Mouse (Mus musculus) urinary bladder, adult 18-20 months (tissue): ENCODE data around the gene Elk1.

Source experiments
- DNase-seq, 2 experiments: peaks; one replicate each; pipeline ENCODE4 v3.0.0; 2022; ENCODE audit warnings: low spot score in 2 of 2, mixed read lengths in 2 of 2

Gene Elk1

DNA sequence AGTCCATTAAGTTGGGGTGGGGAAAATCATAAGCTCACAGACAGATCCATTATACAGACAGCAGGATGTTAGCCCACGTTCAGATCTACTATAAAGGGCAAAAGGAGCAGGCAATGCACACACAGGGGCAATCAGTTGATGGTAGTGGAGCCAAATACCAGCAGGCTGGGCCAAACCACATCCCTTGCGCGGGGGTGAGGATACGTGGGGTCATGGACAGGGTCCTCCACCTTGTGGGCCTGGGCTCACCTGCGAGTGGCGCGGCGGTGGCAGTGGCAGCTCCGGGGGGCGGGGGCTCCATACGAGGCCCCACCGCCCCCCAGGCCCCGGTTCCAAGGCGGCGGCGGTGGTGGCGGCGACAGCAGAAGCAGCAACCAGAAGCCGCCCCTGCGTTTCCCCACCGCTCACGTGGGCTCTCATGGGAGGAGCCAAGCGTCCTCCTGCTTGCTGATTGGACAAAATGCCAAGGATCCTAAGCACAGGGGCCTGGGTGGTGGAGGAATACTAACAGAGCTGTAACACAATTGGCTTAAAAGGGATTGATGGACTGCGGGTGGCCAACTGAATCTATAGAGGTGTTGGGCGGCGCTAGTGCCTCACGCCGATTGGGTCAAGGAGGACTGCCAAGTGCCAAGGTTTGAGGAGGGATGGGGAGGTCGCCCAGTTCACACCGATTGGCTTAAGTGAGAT lies at the start of gene Elk1:
Gene Elk1 (minus strand): TSS at position 418 of the 690 bp plus-strand sequence.
- peak; percentile 61 to 74 for DNase-seq

DNA sequence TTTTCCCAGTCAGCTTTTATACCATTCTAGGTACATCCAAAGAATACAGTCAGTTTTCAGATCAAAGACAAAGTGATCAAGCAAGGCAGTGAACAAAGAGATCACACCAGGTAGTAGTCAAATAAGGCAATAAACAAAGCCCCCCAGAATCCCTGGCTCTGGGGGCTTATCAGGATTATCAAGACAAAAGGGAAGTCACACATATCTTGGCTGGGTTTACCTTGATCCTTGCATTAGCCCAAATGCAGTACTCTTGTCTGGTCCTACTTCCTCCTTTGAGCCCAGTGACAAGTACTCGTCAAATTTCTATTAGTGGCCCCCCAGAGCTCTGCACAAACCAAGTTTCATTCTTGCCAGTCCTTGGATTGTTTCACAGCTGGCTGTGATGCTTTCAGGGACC lies 30.5 kb upstream of the Elk1 start:
- DNase-seq = no peak

DNA sequence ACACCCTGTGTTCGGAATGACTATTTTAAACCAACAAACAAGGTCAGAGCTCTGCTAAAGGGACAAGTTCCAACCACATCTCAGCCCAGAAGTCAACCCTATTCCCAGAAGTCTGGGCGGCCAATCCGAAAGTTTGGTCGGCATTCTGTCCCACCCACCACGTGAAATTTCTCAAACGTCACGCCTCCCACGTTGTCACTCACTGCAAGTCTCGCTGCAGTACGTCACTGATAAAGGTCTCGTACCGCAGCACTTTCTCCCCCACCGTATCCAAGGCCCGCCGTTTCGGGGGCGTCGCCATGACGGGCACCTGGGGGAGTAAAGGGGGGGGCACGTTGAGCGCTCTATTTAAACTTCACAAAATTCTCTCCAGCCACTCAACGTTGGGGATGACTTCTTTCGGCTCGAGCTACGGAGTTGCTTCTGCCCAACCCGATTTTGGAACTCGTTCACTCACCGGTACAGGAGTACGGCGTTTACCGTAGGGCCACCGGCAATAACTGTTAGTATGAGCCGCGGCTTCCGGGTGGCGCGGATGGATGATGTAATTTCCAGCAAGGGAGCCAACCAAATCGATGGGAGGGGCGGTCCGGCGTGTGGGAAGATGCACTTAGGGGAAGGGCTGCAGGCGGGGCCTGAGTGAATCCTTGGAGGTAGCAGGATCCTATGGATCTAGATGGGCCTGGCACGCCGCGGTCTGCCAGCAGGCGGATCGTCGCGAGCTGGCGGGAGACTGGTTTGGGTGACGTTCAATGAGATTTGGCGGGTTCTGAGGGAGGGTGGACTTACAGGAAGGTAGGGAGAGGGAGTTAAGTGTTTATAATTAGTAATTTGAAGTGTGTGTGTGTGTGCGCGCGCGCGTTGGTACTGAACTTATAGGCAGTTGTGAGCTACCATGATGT lies 11.3 kb upstream of the Elk1 start, which contains the start of gene Uxt:
Gene Uxt (minus strand): TSS at position 541 of the 902 bp plus-strand sequence.
- DNase-seq = peak; percentile 74 to 80

DNA sequence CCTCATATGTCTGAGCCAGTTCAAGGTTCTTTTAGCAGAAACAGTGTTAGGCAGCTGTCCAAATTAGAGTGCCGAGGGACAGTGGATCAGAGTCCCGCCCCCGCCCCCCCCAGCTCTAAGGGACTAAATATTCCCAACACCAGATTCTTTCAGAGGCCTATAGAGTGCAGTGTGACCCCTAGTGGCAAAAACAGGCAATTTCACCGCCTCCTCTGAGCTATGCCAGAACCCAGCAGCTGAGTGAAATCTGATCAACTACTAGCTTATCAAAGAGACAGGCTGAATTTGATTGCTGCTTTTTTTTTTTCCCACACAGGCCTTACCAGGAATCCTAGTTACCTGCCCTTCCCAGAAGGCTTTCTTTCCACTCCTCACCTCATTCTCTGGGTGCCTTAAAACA lies 4.4 kb downstream of the Elk1 start:
- DNase-seq = peak in 1 of 2 experiments; percentile 10

DNA sequence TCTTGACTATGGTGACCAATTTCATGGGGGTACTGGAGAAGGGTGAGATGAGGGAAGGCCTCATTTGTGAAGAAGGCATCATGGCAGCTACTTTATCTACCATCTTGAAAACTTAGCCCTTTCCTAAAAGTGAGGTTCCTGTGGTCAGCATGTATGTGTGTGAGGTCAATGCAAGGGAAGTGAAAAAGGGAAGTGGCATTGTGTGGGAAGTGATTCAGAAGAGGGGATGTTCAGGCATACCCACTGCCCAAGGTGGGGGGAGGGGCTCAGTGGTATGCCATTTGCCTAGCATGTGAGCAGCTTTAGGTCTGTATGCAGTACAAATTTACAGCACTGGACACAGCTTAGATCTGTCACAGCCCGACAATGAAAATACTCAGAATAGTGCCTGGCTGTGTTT lies 18.4 kb downstream of the Elk1 start:
- DNase-seq = no peak

DNA sequence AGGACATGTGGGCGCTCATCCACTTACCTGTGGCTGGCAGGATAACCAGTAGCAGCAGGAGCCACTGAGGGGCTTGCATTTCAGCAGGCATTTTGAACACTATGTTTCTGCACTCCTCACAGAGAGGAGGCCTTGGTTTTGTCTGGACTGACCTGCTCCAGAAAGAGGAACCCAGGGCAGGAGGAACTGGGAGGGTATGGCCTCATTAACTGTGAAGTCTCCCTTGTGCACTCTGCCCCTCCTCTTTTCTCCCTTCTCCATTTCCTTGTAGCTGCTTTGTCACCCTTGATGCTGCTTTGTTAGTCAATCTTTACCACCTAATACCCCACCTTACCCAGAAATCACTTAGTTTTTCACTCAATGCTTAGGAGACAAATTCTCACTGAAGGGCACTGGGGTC lies 19.0 kb downstream of the Elk1 start, which contains the start of gene Cfp:
Gene Cfp (minus strand): TSS at position 192 of the 400 bp plus-strand sequence.
- DNase-seq = no peak

DNA sequence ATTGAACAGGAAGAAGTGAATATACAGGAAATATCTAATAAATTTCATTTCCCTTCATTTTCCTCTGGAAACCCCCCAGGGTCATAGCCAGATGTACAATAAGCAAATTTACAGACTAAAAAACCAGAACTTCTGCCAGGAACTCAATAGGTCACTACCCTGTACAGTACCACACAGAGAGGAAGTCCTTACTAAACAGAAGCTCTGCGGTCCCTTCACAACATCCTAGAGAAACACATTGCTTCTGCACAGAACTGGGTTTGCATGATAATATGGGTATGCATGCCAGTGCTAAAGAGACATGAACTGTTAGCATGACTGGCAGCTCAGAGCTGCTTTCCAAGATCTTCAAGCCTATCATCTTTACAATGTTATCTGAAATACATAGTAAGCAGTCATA lies 20.5 kb downstream of the Elk1 start:
- no peak for DNase-seq

DNA sequence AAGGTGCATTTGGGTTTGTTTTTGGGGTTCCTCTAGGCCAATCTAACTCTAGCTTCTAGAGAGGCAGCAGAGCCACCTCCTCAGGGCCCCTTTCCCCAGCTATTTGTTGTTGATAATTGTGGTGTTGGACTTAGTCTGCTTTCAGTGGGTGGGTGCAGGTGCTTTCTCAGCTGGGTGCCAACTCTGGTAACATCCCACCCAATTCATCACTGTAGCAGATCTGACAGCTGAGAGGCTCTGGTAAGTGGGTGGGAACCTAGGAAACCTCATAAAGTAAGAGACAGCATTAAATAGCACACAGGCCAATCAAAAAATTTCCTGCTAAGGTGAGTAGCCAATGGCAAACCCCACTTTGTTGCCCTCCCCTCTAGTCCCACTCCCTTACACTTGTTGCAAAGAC lies 25.4 kb downstream of the Elk1 start:
- no peak for DNase-seq

DNA sequence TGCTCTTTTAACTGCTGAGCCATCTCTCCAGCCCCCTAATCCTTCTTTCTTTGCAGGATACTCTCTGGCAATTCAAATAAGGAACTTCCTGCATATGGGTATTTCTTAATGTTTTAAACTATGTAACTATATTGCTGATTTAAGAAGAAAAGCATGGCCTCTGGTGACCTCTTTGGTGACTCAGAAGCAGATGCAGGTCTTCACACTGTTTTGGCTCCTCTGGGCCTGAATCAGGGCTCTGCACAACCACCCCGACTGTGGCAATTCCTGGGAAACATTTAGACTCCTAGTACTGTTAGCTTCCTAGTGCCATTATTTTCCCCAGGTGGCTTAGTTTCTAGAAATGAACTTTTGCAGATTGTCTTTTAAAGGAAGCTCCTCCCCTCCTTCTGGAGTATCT lies 26.9 kb downstream of the Elk1 start:
- no peak for DNase-seq

DNA sequence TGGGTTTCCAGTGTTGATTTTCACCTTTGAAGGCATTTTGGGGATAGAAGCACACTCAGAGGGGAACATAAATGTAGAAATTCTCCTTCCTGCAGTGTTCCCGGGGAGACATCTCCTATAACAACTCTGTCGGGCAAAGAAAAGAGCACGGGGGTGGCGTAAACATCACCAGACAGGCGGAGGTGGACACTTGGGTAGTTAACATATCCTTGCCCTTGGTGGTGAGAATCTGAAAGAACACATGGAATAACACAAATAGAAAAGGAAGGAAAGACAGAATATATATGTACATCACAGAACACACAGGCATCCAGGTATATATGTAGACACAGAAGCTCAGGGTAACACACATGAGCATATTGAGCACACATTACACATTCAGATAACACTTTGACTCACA lies 29.0 kb downstream of the Elk1 start:
- DNase-seq = no peak

DNA sequence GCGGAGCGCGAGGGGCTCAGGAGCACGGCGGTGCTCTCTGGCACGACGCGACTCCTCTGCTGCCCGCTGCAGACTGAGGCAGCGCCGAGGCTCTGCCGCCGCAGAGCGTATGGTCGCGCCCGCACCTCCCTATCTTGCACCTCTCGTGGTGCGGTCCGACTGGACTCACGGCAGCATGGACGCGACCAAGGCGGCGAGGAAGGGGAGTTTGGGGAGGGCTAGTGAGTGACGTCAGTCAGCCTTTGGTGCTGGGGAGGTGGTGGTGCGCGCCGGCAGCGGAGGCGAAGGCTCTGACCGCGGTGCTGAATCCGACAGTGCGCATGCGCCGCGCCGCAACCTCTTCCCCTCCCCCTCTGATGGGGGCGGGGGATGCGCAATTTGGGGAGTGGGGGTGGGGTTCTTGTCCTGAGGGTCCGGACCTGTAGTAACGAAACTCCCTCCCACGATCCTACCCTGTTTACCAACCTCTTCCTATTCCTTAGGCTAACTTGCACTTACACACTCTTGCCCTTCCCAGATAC lies 29.5 kb downstream of the Elk1 start, which contains the start of gene Syn1:
Gene Syn1 (minus strand): TSS at position 161 of the 521 bp plus-strand sequence.
- peak; percentile 16 to 59 for DNase-seq

DNA sequence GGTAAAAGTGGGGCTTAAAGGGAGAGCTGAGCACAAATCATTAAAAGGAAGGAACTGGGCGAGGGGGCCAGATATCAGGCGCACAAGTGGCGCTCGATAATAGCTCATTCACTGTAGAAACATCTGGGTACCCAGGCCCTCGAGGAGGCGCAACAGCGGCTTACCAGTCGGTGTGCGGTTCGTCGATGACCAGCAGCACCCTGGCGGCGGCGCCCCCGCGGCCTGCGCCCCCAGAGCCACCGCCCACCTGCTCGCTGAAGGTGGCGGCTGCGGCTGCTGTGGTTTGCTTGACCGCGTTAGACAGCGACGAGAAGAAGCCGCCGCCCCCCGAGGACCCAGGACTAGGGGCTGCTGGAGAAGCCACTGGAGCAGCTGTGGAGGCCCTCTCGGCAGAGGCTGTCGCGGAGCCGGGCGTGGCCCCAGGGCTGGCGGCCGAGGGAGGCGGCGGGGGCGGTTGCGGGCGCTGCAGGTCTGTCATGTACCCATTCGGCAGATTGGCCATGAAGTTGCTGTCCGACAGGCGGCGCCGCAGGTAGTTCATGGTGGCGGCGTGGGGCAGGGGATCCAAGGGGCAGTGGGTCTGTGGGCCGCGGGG lies 30.1 kb downstream of the Elk1 start:
- no peak for DNase-seq

DNA sequence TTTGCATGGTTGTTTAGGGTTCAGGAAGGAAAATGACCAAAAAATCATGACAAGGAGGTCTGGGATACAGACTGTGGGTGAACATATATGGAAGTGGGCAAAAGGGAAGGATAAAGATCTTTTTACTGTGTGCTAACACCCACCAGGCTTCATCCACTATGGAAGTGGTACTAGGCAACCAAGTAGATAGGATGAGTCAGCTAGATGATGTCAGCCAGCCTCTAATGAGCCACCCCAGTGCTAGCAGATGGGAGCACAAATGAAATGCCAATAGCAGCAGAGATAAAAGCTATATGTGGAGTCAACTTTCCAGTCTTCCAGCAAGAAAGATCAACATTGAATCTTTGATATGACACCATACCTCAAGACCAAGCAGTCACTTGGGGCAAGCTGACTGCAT lies 35.3 kb downstream of the Elk1 start:
- DNase-seq = no peak

DNA sequence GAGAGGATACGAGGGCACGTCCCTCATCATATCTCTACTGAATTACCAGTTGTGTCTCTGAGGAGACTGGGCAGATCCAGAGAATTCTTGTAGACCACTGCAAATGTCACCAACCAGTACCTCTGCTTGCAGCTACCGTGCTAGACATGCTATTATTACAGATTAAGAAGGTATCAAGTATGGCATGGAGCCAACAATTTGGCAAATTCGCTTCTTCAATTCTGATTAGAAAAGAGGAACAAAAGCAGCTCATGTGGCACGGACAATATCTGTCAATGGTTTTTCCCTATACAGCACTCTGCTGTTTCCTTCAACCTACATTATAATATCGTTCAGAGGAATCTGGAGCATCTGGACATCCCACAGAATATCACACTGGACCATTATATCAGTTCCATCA lies 36.7 kb downstream of the Elk1 start:
- no peak for DNase-seq

DNA sequence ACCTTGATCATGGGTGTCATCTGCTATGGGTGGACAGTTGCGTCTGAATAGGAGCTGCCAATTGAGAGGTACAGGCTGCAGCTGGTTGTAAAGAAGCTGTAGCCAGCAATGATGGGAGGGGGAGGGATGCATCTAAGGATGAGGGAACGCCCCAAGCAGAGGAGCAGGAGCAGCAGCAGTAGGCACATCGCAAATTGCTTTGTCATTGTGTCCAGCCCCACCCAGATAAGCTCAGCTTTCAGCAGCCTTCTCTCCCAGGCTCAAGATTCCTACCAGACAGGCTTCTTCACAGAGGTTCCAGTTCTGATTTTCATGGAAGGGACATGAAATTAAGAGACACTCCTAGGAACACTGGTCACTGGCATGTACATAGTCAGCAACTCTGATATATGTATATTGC lies 40.3 kb downstream of the Elk1 start:
- no peak for DNase-seq
